Mouse (Mus musculus): ENCODE results near the gene Gm45623.

DNA sequence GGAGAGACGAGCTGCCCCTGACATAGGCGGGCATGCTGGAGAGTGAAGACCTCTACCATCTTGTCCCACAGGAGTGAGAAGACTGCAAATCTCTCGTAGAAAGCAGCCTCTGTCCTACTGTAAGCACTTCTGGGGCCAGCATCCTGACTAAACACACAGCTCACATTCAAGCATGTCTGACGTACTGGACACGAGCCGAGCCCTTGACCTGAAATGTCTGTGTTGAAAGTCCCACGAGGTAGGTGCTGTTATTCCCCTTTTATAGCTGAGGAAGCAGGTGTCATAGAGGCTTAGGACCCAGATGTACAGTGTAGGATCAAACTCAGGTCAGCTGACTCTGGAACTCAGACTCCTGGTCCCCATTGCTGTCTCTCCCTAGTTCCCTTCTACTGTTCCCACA is 4.2 kb downstream of the Gm45623 start:
- TF ChIP-seq POLR2A (IDR thresholded peaks at IDR 0.05; ENCODE audit: borderline replicate concordance, control insufficient read depth, low read depth, low read length): no peak
- TF ChIP-seq CTCF (IDR thresholded peaks at IDR 0.05; ENCODE audit: control insufficient read depth, insufficient read depth, low read length): no peak
